Mouse (Mus musculus): ENCODE data around the gene Nr1h2. TPM values are rescaled to one million over a fixed set of nuclear protein-coding genes. Genes with fewer than 3 reads are reported as not detected.

Gene Nr1h2
- polyA plus RNA-seq, 2 experiments = 63.8 to 88.9 TPM

GRCm38 (mm10) chr7:44589946-44590345 lies 36.2 kb upstream of the Nr1h2 start:
- no peak overlapping the region for H3K9ac ChIP-seq (ENCODE audit: low read depth, low read length, severe bottlenecking)
- no peak for TF ChIP-seq POLR2A (IDR thresholded peaks at IDR 0.05; ENCODE audit: borderline replicate concordance, extremely low read depth, insufficient read depth, insufficient read length)
- H3K27me3 ChIP-seq (ENCODE audit: control insufficient read depth, insufficient read depth, low read length) = peaks cover 85% of the 10 kb centered on the region
- H3K36me3 ChIP-seq (ENCODE audit: control insufficient read depth, insufficient read depth, low read length) = no peaks in the 10 kb centered on the region
- WGBS = 5% methylated on average over 12 of the region's 13 CpGs
- peak overlapping the region; percentile 47 for H3K4me3 ChIP-seq (replicated peaks; ENCODE audit: low read length)
- ATAC-seq (ENCODE audit: low FRiP score, low read depth) = no peak
- DNase-seq (ENCODE audit: low spot score) = no peak
- H3K27ac ChIP-seq (replicated peaks; ENCODE audit: low read depth, low read length) = no peak overlapping the region
- peak overlapping the region; percentile 99 for H3K4me2 ChIP-seq (replicated peaks; ENCODE audit: low read depth, low read length, severe bottlenecking)
- H3K4me1 ChIP-seq (ENCODE audit: control insufficient read depth, insufficient read depth, low read length) = peaks cover 18% of the 10 kb centered on the region; the same call in 1 of the 2 replicates
- no peaks in the 10 kb centered on the region for H3K9me3 ChIP-seq (ENCODE audit: control insufficient read depth, low read length)

DNA sequence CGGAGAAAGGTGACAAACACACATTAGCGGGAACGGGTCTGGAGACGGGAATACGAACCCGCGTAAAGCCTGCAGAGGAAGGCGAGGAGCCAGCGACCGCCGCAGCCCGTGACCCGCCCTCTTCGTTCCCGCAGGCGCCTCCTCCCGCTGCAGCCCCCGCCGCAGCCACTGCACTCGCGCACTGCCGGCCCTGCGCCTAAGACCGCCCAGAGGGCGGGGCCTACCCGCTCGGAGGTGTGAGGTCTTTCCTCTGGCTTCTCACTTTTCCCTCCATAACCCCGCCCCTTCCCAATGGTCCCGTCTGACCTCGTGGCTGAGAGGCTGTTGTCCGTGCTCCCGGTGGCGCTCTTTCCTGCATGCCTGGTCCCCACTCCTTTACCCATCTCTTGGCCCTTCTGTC lies 35.4 kb upstream of the Nr1h2 start:
- Histone ChIP-seq H3K9me3 (ENCODE audit: control insufficient read depth, low read length) (no peaks in the 10 kb centered on the region), H3K9ac (ENCODE audit: low read depth, low read length, severe bottlenecking) (peak overlapping the region; percentile 31), H3K36me3 (ENCODE audit: control insufficient read depth, insufficient read depth, low read length) (no peaks in the 10 kb centered on the region), H3K27me3 (ENCODE audit: control insufficient read depth, insufficient read depth, low read length) (peaks cover 86% of the 10 kb centered on the region), H3K4me1 (ENCODE audit: control insufficient read depth, insufficient read depth, low read length) (peaks cover 18% of the 10 kb centered on the region; the same call in 1 of the 2 replicates), H3K27ac (replicated peaks; ENCODE audit: low read depth, low read length) (no peak overlapping the region), H3K4me3 (replicated peaks; ENCODE audit: low read length) (peak overlapping the region; percentile 47), H3K4me2 (replicated peaks; ENCODE audit: low read depth, low read length, severe bottlenecking) (peak overlapping the region; percentile 99)
- peak; percentile 67 for DNase-seq (ENCODE audit: low spot score)
- no peak for TF ChIP-seq POLR2A (IDR thresholded peaks at IDR 0.05; ENCODE audit: borderline replicate concordance, extremely low read depth, insufficient read depth, insufficient read length)
- ATAC-seq (ENCODE audit: low FRiP score, low read depth) = peak; percentile 56
- 0% methylated on average over 16 of the region's 33 CpGs for WGBS

GRCm38 (mm10) chr7:44588338-44588737 lies 34.6 kb upstream of the Nr1h2 start:
- Histone ChIP-seq H3K9me3 (ENCODE audit: control insufficient read depth, low read length) (no peaks in the 10 kb centered on the region), H3K4me2 (replicated peaks; ENCODE audit: low read depth, low read length, severe bottlenecking) (peak overlapping the region; percentile 99), H3K27ac (replicated peaks; ENCODE audit: low read depth, low read length) (no peak overlapping the region), H3K4me3 (replicated peaks; ENCODE audit: low read length) (peak overlapping the region; percentile 47), H3K9ac (ENCODE audit: low read depth, low read length, severe bottlenecking) (no peak overlapping the region), H3K27me3 (ENCODE audit: control insufficient read depth, insufficient read depth, low read length) (peaks cover 82% of the 10 kb centered on the region), H3K36me3 (ENCODE audit: control insufficient read depth, insufficient read depth, low read length) (no peaks in the 10 kb centered on the region), H3K4me1 (ENCODE audit: control insufficient read depth, insufficient read depth, low read length) (peaks cover 12% of the 10 kb centered on the region; the same call in 1 of the 2 replicates)
- WGBS = 7% methylated on average over 12 of the region's 12 CpGs
- DNase-seq (ENCODE audit: low spot score) (no peak), ATAC-seq (ENCODE audit: low FRiP score, low read depth) (no peak)
- TF ChIP-seq POLR2A (IDR thresholded peaks at IDR 0.05; ENCODE audit: borderline replicate concordance, extremely low read depth, insufficient read depth, insufficient read length) = no peak

DNA sequence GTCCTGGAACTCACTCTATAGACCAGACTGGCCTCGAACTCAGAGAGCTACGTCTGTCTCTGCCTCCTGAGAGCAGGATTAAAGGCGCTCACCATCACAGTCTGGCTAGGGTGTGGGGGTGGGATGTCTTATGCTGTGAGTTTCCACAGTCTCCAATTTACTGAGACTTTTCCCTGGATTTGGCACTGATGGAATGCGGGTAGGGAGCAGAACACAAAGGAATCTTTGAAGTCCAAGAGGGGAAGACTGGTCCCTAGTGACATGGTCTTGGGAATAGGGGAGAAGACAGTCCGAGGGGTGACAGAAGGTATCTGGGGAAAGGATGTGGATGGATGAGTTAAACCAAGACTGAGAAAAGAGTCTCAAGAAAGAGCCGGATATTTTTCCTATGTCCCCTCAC lies 33.9 kb upstream of the Nr1h2 start:
- H3K4me2 ChIP-seq (replicated peaks; ENCODE audit: low read depth, low read length, severe bottlenecking) = no peak overlapping the region
- TF ChIP-seq POLR2A (IDR thresholded peaks at IDR 0.05; ENCODE audit: borderline replicate concordance, extremely low read depth, insufficient read depth, insufficient read length) = no peak
- no peak overlapping the region for H3K27ac ChIP-seq (replicated peaks; ENCODE audit: low read depth, low read length)
- WGBS = 35% methylated on average over 6 of the region's 6 CpGs
- DNase-seq (ENCODE audit: low spot score) = no peak
- no peaks in the 10 kb centered on the region for H3K9me3 ChIP-seq (ENCODE audit: control insufficient read depth, low read length)
- H3K27me3 ChIP-seq (ENCODE audit: control insufficient read depth, insufficient read depth, low read length) = peaks cover 76% of the 10 kb centered on the region
- H3K4me1 ChIP-seq (ENCODE audit: control insufficient read depth, insufficient read depth, low read length) = peaks cover 12% of the 10 kb centered on the region; the same call in 1 of the 2 replicates
- no peak for ATAC-seq (ENCODE audit: low FRiP score, low read depth)
- no peak overlapping the region for H3K4me3 ChIP-seq (replicated peaks; ENCODE audit: low read length)
- no peaks in the 10 kb centered on the region for H3K36me3 ChIP-seq (ENCODE audit: control insufficient read depth, insufficient read depth, low read length)
- H3K9ac ChIP-seq (ENCODE audit: low read depth, low read length, severe bottlenecking) = no peak overlapping the region

- Histone ChIP-seq H3K4me2 (replicated peaks; ENCODE audit: low read depth, low read length, severe bottlenecking) (peak overlapping the region; percentile 43), H3K4me1 (ENCODE audit: control insufficient read depth, insufficient read depth, low read length) (peaks cover 12% of the 10 kb centered on the region; the same call in 1 of the 2 replicates), H3K9ac (ENCODE audit: low read depth, low read length, severe bottlenecking) (no peak overlapping the region), H3K27ac (replicated peaks; ENCODE audit: low read depth, low read length) (no peak overlapping the region), H3K4me3 (replicated peaks; ENCODE audit: low read length) (peak overlapping the region; percentile 21), H3K9me3 (ENCODE audit: control insufficient read depth, low read length) (no peaks in the 10 kb centered on the region), H3K36me3 (ENCODE audit: control insufficient read depth, insufficient read depth, low read length) (no peaks in the 10 kb centered on the region), H3K27me3 (ENCODE audit: control insufficient read depth, insufficient read depth, low read length) (peaks cover 68% of the 10 kb centered on the region)
- TF ChIP-seq POLR2A (IDR thresholded peaks at IDR 0.05; ENCODE audit: borderline replicate concordance, extremely low read depth, insufficient read depth, insufficient read length) = no peak
- DNase-seq (ENCODE audit: low spot score) (peak; percentile 66), ATAC-seq (ENCODE audit: low FRiP score, low read depth) (no peak)
- WGBS = 0% methylated on average over 17 of the region's 18 CpGs
These were observed 33.2 kb upstream of the Nr1h2 start for GRCm38 (mm10) chr7:44586930-44587329.

Data from limb, embryonic 14.5 days (tissue).